Mouse (Mus musculus) thymus, postnatal 36 days (tissue): ENCODE measurements at regions not wholly inside any gene's neighbourhood (a gene's known extent, or its start where the extent isn't known, plus 50 kb on each side); places are given as distances from the start of the nearest gene placed in this dataset.
A peak's percentile ranks its signal among the peaks of the same experiment; 100 is the strongest.

Experiments
- DNase-seq, 2 experiments: peaks; one replicate each; pipeline ENCODE4 v3.0.0; 2022; ENCODE audit warnings: mixed read lengths in 2 of 2

GRCm38 (mm10) chr4:31727498-31728148, 236.3 kb upstream of the Map3k7 start:
- no peak for DNase-seq

GRCm38 (mm10) chr4:31728149-31728516, 235.8 kb upstream of the Map3k7 start:
- no peak for DNase-seq

- DNase-seq: no peak
Observed at GRCm38 (mm10) chr4:31743776-31744175, 220.1 kb upstream of the Map3k7 start.

- no peak for DNase-seq
Observed at GRCm38 (mm10) chr4:31744431-31744830, 219.5 kb upstream of the Map3k7 start.

- DNase-seq: no peak
Observed at GRCm38 (mm10) chr4:31753677-31754312, 210.1 kb upstream of the Map3k7 start.

- DNase-seq: no peak
Observed at GRCm38 (mm10) chr4:31757126-31757525, 206.8 kb upstream of the Map3k7 start.

GRCm38 (mm10) chr4:31760116-31760515, 203.8 kb upstream of the Map3k7 start:
- DNase-seq: no peak

GRCm38 (mm10) chr4:31762199-31762598, 201.7 kb upstream of the Map3k7 start:
- no peak for DNase-seq

GRCm38 (mm10) chr4:31768026-31768626, 195.8 kb upstream of the Map3k7 start:
- DNase-seq: no peak

- DNase-seq: no peak
Observed at GRCm38 (mm10) chr4:31769325-31769724, 194.6 kb upstream of the Map3k7 start.

- DNase-seq: no peak
Observed at GRCm38 (mm10) chr4:31786284-31786683, 177.6 kb upstream of the Map3k7 start.

- DNase-seq: no peak
Observed at GRCm38 (mm10) chr4:31817574-31818240, 146.2 kb upstream of the Map3k7 start.

GRCm38 (mm10) chr4:31819521-31820259, 144.2 kb upstream of the Map3k7 start:
- no peak for DNase-seq

- peak; percentile 37 to 38 for DNase-seq
Observed at GRCm38 (mm10) chr4:31823574-31824348, 140.1 kb upstream of the Map3k7 start.

- peak in 1 of 2 experiments; percentile 5 for DNase-seq
Observed at GRCm38 (mm10) chr4:31824518-31825437, 139.1 kb upstream of the Map3k7 start.

GRCm38 (mm10) chr4:31825438-31825830, 138.5 kb upstream of the Map3k7 start:
- no peak for DNase-seq

GRCm38 (mm10) chr4:31826661-31827060, 137.2 kb upstream of the Map3k7 start:
- DNase-seq: no peak

GRCm38 (mm10) chr4:31827266-31827665, 136.6 kb upstream of the Map3k7 start:
- peak; percentile 23 to 29 for DNase-seq

GRCm38 (mm10) chr4:31830241-31830640, 133.7 kb upstream of the Map3k7 start:
- DNase-seq: no peak

- DNase-seq: no peak
Observed at GRCm38 (mm10) chr4:31831469-31831868, 132.4 kb upstream of the Map3k7 start.

- DNase-seq: no peak
Observed at GRCm38 (mm10) chr4:31833828-31834227, 130.1 kb upstream of the Map3k7 start.
